19 mouse cellular contexts compared by ENCODE assay signal in genomic region chr2:14762846-14763245, GRCm38 (mm10).
A peak's percentile ranks its signal among the peaks of the same experiment; 100 is the strongest.
DNase-seq lines count a peak whose midpoint lies in the region; ATAC-seq and TF ChIP-seq lines count a peak whose summit lies in the region.
"Had no signal": no experiment of that assay in that cellular context is flagged by ENCODE, and none has a peak within 500 bp of the region (broad histone marks: within the 10 kb centered on the region; RNA-seq: fewer than 3 reads in every experiment).

No protein-coding gene starts in this region.

- H3K4me1 ChIP-seq in heart, embryonic 16.5 days (ENCODE audit: control insufficient read depth, insufficient read depth, low read length) = peaks cover 9% of the 10 kb centered on the region
- H3K4me1 ChIP-seq in midbrain, embryonic 14.5 days (ENCODE audit: control insufficient read depth, insufficient read depth, low read length) = no peaks in the 10 kb centered on the region
- no peaks in the 10 kb centered on the region for H3K4me1 ChIP-seq in midbrain, embryonic 11.5 days (ENCODE audit: control insufficient read depth, insufficient read depth, low read length)
- H3K4me1 ChIP-seq in embryonic facial prominence, embryonic 14.5 days (ENCODE audit: control insufficient read depth, insufficient read depth, low read length) = no peaks in the 10 kb centered on the region
- no peaks in the 10 kb centered on the region for H3K4me1 ChIP-seq in kidney, adult 2 months (ENCODE audit: control insufficient read depth, insufficient read depth, low read length)
- H3K4me1 ChIP-seq: kidney, embryonic 15.5 days; liver, embryonic 15.5 days; stomach, embryonic 15.5 days had no signal

- no peak overlapping the region for H3K9ac ChIP-seq in heart, embryonic 16.5 days (ENCODE audit: low read length)
- H3K9ac ChIP-seq in midbrain, embryonic 14.5 days (replicated peaks; ENCODE audit: low read length) = no peak overlapping the region
- H3K9ac ChIP-seq in midbrain, embryonic 11.5 days (ENCODE audit: low read length) = no peak overlapping the region
- H3K9ac ChIP-seq in embryonic facial prominence, embryonic 14.5 days (ENCODE audit: low read depth, low read length) = no peak overlapping the region
- H3K9ac ChIP-seq: kidney, embryonic 15.5 days; liver, embryonic 15.5 days; stomach, embryonic 15.5 days had no signal

- no peaks in the 10 kb centered on the region for H3K9me3 ChIP-seq in heart, embryonic 16.5 days (replicated peaks; ENCODE audit: control insufficient read depth, low read length)
- no peaks in the 10 kb centered on the region for H3K9me3 ChIP-seq in midbrain, embryonic 14.5 days (ENCODE audit: control insufficient read depth, low read length)
- no peaks in the 10 kb centered on the region for H3K9me3 ChIP-seq in midbrain, embryonic 11.5 days (ENCODE audit: control insufficient read depth, low read length)
- no peaks in the 10 kb centered on the region for H3K9me3 ChIP-seq in embryonic facial prominence, embryonic 14.5 days (ENCODE audit: control insufficient read depth, low read length)
- H3K9me3 ChIP-seq: kidney, embryonic 15.5 days; liver, embryonic 15.5 days; stomach, embryonic 15.5 days had no signal

- TF ChIP-seq CTCF in kidney, adult 2 months (conservative IDR thresholded peaks at IDR 0.05; ENCODE audit: insufficient read depth, insufficient read length, low read depth, low read length) = no peak

- 0 out of 2 replicates have a peak overlapping the region, but pooled peaks have one; percentile 11 for H3K27ac ChIP-seq in heart, embryonic 16.5 days (ENCODE audit: low read length)
- H3K27ac ChIP-seq in midbrain, embryonic 14.5 days (replicated peaks; ENCODE audit: low read depth, low read length) = no peak overlapping the region
- H3K27ac ChIP-seq in midbrain, embryonic 11.5 days (ENCODE audit: low read depth, low read length) = no peak overlapping the region
- H3K27ac ChIP-seq in embryonic facial prominence, embryonic 14.5 days (replicated peaks; ENCODE audit: low read depth, low read length) = no peak overlapping the region
- no peak overlapping the region for H3K27ac ChIP-seq in kidney, adult 2 months (ENCODE audit: insufficient read depth, low read depth, low read length)
- H3K27ac ChIP-seq: gastrocnemius, adult 2 months; kidney, embryonic 15.5 days; liver, embryonic 15.5 days; stomach, embryonic 15.5 days had no signal

- no peaks in the 10 kb centered on the region for H3K27me3 ChIP-seq in heart, embryonic 16.5 days (ENCODE audit: control insufficient read depth, insufficient read depth, low read length)
- no peaks in the 10 kb centered on the region for H3K27me3 ChIP-seq in midbrain, embryonic 14.5 days (ENCODE audit: control insufficient read depth, insufficient read depth, low read length)
- H3K27me3 ChIP-seq in midbrain, embryonic 11.5 days (ENCODE audit: control insufficient read depth, insufficient read depth, low read length) = no peaks in the 10 kb centered on the region
- H3K27me3 ChIP-seq in embryonic facial prominence, embryonic 14.5 days (replicated peaks; ENCODE audit: control insufficient read depth, insufficient read depth, low read length) = no peaks in the 10 kb centered on the region
- no peaks in the 10 kb centered on the region for H3K27me3 ChIP-seq in kidney, adult 2 months (replicated peaks; ENCODE audit: control insufficient read depth, insufficient read depth, low read length)
- H3K27me3 ChIP-seq: kidney, embryonic 15.5 days; liver, embryonic 15.5 days; stomach, embryonic 15.5 days had no signal

- ATAC-seq in heart, embryonic 16.5 days (replicated peaks; ENCODE audit: extremely low read depth, insufficient read depth, low FRiP score) = no peak
- no peak for ATAC-seq in midbrain, embryonic 14.5 days (ENCODE audit: low FRiP score, low TSS enrichment)
- ATAC-seq in midbrain, embryonic 11.5 days (ENCODE audit: low FRiP score) = no peak
- ATAC-seq in embryonic facial prominence, embryonic 14.5 days (ENCODE audit: low read depth) = peak; percentile 55
- no peak for ATAC-seq in erythroid progenitor cell, adult 5-6 weeks (replicated peaks; ENCODE audit: low FRiP score, poor library complexity, severe bottlenecking)
- ATAC-seq: forebrain, embryonic 14.5 days; intestine, embryonic 16.5 days had no signal

- DNase-seq in heart, adult 18-20 months = no peak
- peak; percentile 16 for DNase-seq in midbrain, embryonic 14.5 days
- no peak for DNase-seq in midbrain, embryonic 11.5 days (ENCODE audit: low spot score, missing footprints)
- peak; percentile 21 for DNase-seq in embryonic facial prominence, embryonic 14.5 days (ENCODE audit: low spot score)
- peak; percentile 74 for DNase-seq in retina, embryonic 14.5 days (ENCODE audit: low spot score)
- no peak for DNase-seq in kidney, adult 2 months
- DNase-seq: adrenal gland, adult 8-10 months; cerebellum, adult 9-11 months; embryo, embryonic 11 days; gastrocnemius, adult 2 months; right cerebral cortex, postnatal 25 days; thymus, adult 2 months had no signal

- TF ChIP-seq POLR2A in kidney, adult 2 months (IDR thresholded peaks at IDR 0.05; ENCODE audit: low read depth, low read length) = no peak

- 47% methylated on average over 4 of the region's 4 CpGs for WGBS in heart, embryonic 16.5 days
- 33% methylated on average over 4 of the region's 4 CpGs for WGBS in midbrain, embryonic 14.5 days
- WGBS in midbrain, embryonic 11.5 days = 44% methylated on average over 4 of the region's 4 CpGs
- WGBS in embryonic facial prominence, embryonic 14.5 days = 51% methylated on average over 4 of the region's 4 CpGs
- 67% methylated on average over 4 of the region's 4 CpGs for WGBS in kidney, adult 2 months

- no peak overlapping the region for H3K4me2 ChIP-seq in heart, embryonic 16.5 days (ENCODE audit: low read depth, low read length)
- H3K4me2 ChIP-seq in midbrain, embryonic 14.5 days (ENCODE audit: low read length) = no peak overlapping the region
- H3K4me2 ChIP-seq in midbrain, embryonic 11.5 days = no peak overlapping the region
- H3K4me2 ChIP-seq in embryonic facial prominence, embryonic 14.5 days (ENCODE audit: low read depth, low read length) = no peak overlapping the region
- H3K4me2 ChIP-seq: kidney, embryonic 15.5 days; liver, embryonic 15.5 days; stomach, embryonic 15.5 days had no signal

- H3K36me3 ChIP-seq in heart, embryonic 16.5 days (ENCODE audit: control insufficient read depth, insufficient read depth) = no peaks in the 10 kb centered on the region
- H3K36me3 ChIP-seq in midbrain, embryonic 14.5 days (ENCODE audit: control insufficient read depth, insufficient read depth, low read length) = no peaks in the 10 kb centered on the region
- H3K36me3 ChIP-seq in midbrain, embryonic 11.5 days (ENCODE audit: control insufficient read depth, insufficient read depth, low read length) = no peaks in the 10 kb centered on the region
- no peaks in the 10 kb centered on the region for H3K36me3 ChIP-seq in embryonic facial prominence, embryonic 14.5 days (ENCODE audit: control insufficient read depth, insufficient read depth, low read length)
- no peaks in the 10 kb centered on the region for H3K36me3 ChIP-seq in kidney, adult 2 months (ENCODE audit: control insufficient read depth, insufficient read depth, low read length)
- H3K36me3 ChIP-seq: kidney, embryonic 15.5 days; liver, embryonic 15.5 days; stomach, embryonic 15.5 days had no signal

- no peak overlapping the region for H3K4me3 ChIP-seq in heart, embryonic 16.5 days (ENCODE audit: low read length)
- no peak overlapping the region for H3K4me3 ChIP-seq in midbrain, embryonic 14.5 days (replicated peaks; ENCODE audit: low read depth, low read length)
- no peak overlapping the region for H3K4me3 ChIP-seq in midbrain, embryonic 11.5 days (ENCODE audit: low read depth, low read length)
- no peak overlapping the region for H3K4me3 ChIP-seq in embryonic facial prominence, embryonic 14.5 days (ENCODE audit: low read depth, low read length)
- H3K4me3 ChIP-seq in kidney, adult 2 months (ENCODE audit: insufficient read depth, low read depth, low read length) = no peak overlapping the region
- H3K4me3 ChIP-seq: gastrocnemius, adult 2 months; kidney, embryonic 15.5 days; liver, embryonic 15.5 days; stomach, embryonic 15.5 days had no signal

Comparison
In these comparisons a context has a peak if more than half of its experiments do, and no peak if none do; other contexts are left out.
1. DNase-seq: peak in midbrain, embryonic 14.5 days (single experiment), embryonic facial prominence, embryonic 14.5 days (single experiment) and retina, embryonic 14.5 days (single experiment); none in heart, adult 18-20 months (0 of 2), midbrain, embryonic 11.5 days (single experiment) and kidney, adult 2 months (single experiment).